Mouse (Mus musculus) lung, embryonic 15.5 days (tissue): ENCODE data around the gene Scamp3. TPM values are rescaled to one million over a fixed set of nuclear protein-coding genes. Genes with fewer than 3 reads are reported as not detected.
"Not testable (repeated sequence)": the region's sequence is repeated elsewhere in the genome, so short reads cannot be mapped to it uniquely, and the experiment has no call there.

Experiments
- ATAC-seq: fragments of 200-750 bp; cut with Nextera tagmentation; 2 replicates; pipeline ENCODE4 v1.8.0; 2017; ENCODE audit warnings: moderate number of reproducible peaks, borderline replicate concordance; ENCODE audit not compliant: low FRiP score, low TSS enrichment; ENCODE audit errors: extremely low read depth
- H3K27ac ChIP-seq: fragments of 300-500 bp; sonication (generic); 2 replicates; pipeline ENCODE4 v1.5.1; 2015; ENCODE audit warnings: moderate library complexity, mild to moderate bottlenecking, inconsistent platforms
- H3K27me3 ChIP-seq: fragments of 300-500 bp; sonication (generic); 2 replicates; pipeline ENCODE4 v1.6.1; 2015; ENCODE audit warnings: inconsistent platforms
- H3K36me3 ChIP-seq: fragments of 300-500 bp; sonication (generic); 2 replicates; pipeline ENCODE4 v1.6.1; 2015; ENCODE audit warnings: inconsistent platforms
- H3K4me1 ChIP-seq: fragments of 300-500 bp; sonication (generic); 2 replicates; pipeline ENCODE4 v1.6.1; 2015; ENCODE audit warnings: inconsistent platforms
- H3K4me2 ChIP-seq: fragments of 300-500 bp; sonication (generic); 2 replicates; pipeline ENCODE4 v1.6.1; 2015; ENCODE audit warnings: inconsistent platforms, mild to moderate bottlenecking, moderate library complexity
- H3K4me3 ChIP-seq: fragments of 300-500 bp; sonication (generic); 2 replicates; pipeline ENCODE4 v1.5.1; 2015; ENCODE audit warnings: mild to moderate bottlenecking, inconsistent platforms
- H3K9ac ChIP-seq: fragments of 300-500 bp; sonication (generic); 2 replicates; pipeline ENCODE4 v1.6.1; 2015; ENCODE audit warnings: inconsistent platforms
- H3K9me3 ChIP-seq: fragments of 300-500 bp; sonication (generic); 2 replicates; pipeline ENCODE4 v1.6.1; 2016; ENCODE audit warnings: inconsistent platforms
- WGBS: fragments of 180-500 bp; shearing (Covaris S2); methylation state at CpG from one replicate; pipeline ENCODE4 v1.1.7; 2015; 5-methylcytosine and 5-hydroxymethylcytosine counted together
- polyA plus RNA-seq: library from polyadenylated mRNA; unstranded; fragments of >200 nt; fragmentation: Nextera tagmentation; extraction: Ambion mirVana; gene quantifications from 2 replicates; pipeline ENCODE4 v1.2.1, GENCODE M21; 2015

Gene Scamp3
- polyA plus RNA-seq, 1 experiment from 2014 or later, result 110 TPM

GRCm38 (mm10) chr3:89147979-89148311 lies 29.3 kb upstream of the Scamp3 start:
- Histone ChIP-seq H3K27me3 (peaks cover 36% of the 10 kb centered on the region), H3K4me3 (peak overlapping the region; percentile 26)
- WGBS, result 13% methylated on average over 15 of the region's 15 CpGs

GRCm38 (mm10) chr3:89148567-89148966 lies 28.7 kb upstream of the Scamp3 start:
- Histone ChIP-seq H3K4me2 (no peak overlapping the region), H3K9ac (no peak overlapping the region), H3K9me3 (no peaks in the 10 kb centered on the region), H3K27me3 (peaks cover 36% of the 10 kb centered on the region), H3K4me3 (no peak overlapping the region), H3K36me3 (no peaks in the 10 kb centered on the region), H3K27ac (no peak overlapping the region), H3K4me1 (peaks cover 6% of the 10 kb centered on the region; the same call in 1 of the 2 replicates)
- 62% methylated on average over 14 of the region's 14 CpGs for WGBS
- ATAC-seq, result no peak

More at GRCm38 (mm10) chr3:89147979-89148311, 29.3 kb upstream of the Scamp3 start:
- Histone ChIP-seq H3K9ac (no peak overlapping the region), H3K27ac (no peak overlapping the region), H3K9me3 (no peaks in the 10 kb centered on the region), H3K36me3 (no peaks in the 10 kb centered on the region), H3K4me2 (peak overlapping the region; percentile 71), H3K4me1 (peaks cover 6% of the 10 kb centered on the region; the same call in 1 of the 2 replicates)
- ATAC-seq, result 0 out of 2 replicates have a peak, but pooled peaks have one; percentile 4

- H3K4me2 ChIP-seq, result no peak overlapping the region
These were observed 25.0 kb upstream of the Scamp3 start for GRCm38 (mm10) chr3:89152084-89152835.

GRCm38 (mm10) chr3:89156951-89157350 lies 20.3 kb upstream of the Scamp3 start:
- Histone ChIP-seq H3K4me1 (peaks cover 16% of the 10 kb centered on the region), H3K27ac (no peak overlapping the region), H3K9ac (no peak overlapping the region), H3K4me3 (no peak overlapping the region), H3K4me2 (no peak overlapping the region), H3K9me3 (no peaks in the 10 kb centered on the region), H3K36me3 (no peaks in the 10 kb centered on the region), H3K27me3 (peaks cover 12% of the 10 kb centered on the region)
- 79% methylated on average over 8 of the region's 8 CpGs for WGBS
- ATAC-seq, result no peak

More at GRCm38 (mm10) chr3:89152084-89152835, 25.0 kb upstream of the Scamp3 start:
- H3K4me1 ChIP-seq, result peaks cover 6% of the 10 kb centered on the region; the same call in 1 of the 2 replicates
- WGBS, result 32% methylated on average over 17 of the region's 17 CpGs
- H3K9ac ChIP-seq, result no peak overlapping the region
- no peaks in the 10 kb centered on the region for H3K9me3 ChIP-seq
- H3K4me3 ChIP-seq, result no peak overlapping the region
- H3K36me3 ChIP-seq, result no peaks in the 10 kb centered on the region
- peaks cover 30% of the 10 kb centered on the region for H3K27me3 ChIP-seq
- ATAC-seq, result no peak; the same call in 1 of the 2 replicates
- no peak overlapping the region for H3K27ac ChIP-seq

GRCm38 (mm10) chr3:89158651-89159050 lies 18.6 kb upstream of the Scamp3 start:
- peaks cover 12% of the 10 kb centered on the region for H3K27me3 ChIP-seq
- WGBS, result 16% methylated on average over 7 of the region's 7 CpGs
- no peaks in the 10 kb centered on the region for H3K36me3 ChIP-seq
- H3K4me2 ChIP-seq, result 0 out of 2 replicates have a peak overlapping the region, but pooled peaks have one; percentile 100
- no peak overlapping the region for H3K9ac ChIP-seq
- H3K4me3 ChIP-seq, result no peak overlapping the region
- no peak overlapping the region for H3K27ac ChIP-seq
- H3K9me3 ChIP-seq, result no peaks in the 10 kb centered on the region
- no peak; the same call in 1 of the 2 replicates for ATAC-seq
- peaks cover 17% of the 10 kb centered on the region for H3K4me1 ChIP-seq

GRCm38 (mm10) chr3:89159211-89159610 lies 18.1 kb upstream of the Scamp3 start:
- H3K4me1 ChIP-seq, result peaks cover 22% of the 10 kb centered on the region
- ATAC-seq, result no peak
- no peaks in the 10 kb centered on the region for H3K36me3 ChIP-seq
- H3K4me2 ChIP-seq, result peak overlapping the region; percentile 100
- no peak overlapping the region for H3K9ac ChIP-seq
- WGBS, result 1% methylated on average over 13 of the region's 13 CpGs
- peaks cover 12% of the 10 kb centered on the region for H3K27me3 ChIP-seq
- H3K27ac ChIP-seq, result no peak overlapping the region
- no peaks in the 10 kb centered on the region for H3K9me3 ChIP-seq
- H3K4me3 ChIP-seq, result peak overlapping the region; percentile 63

GRCm38 (mm10) chr3:89159616-89160344 lies 17.5 kb upstream of the Scamp3 start, which contains the start of gene Hcn3:
TSS of gene Hcn3 (minus strand) at chr3:89160196.
- H3K4me2 ChIP-seq, result peak within 1 kb of the TSS; percentile 100
- H3K9ac ChIP-seq, result peak within 1 kb of the TSS; percentile 42
- H3K9me3 ChIP-seq, result no peaks in the 10 kb centered on the region
- WGBS, result under 1% methylated on average over 58 of the region's 66 CpGs
- ATAC-seq, result peak; percentile 75; the same call in 1 of the 2 replicates
- H3K4me1 ChIP-seq, result peaks cover 22% of the 10 kb centered on the region
- H3K4me3 ChIP-seq, result peak within 1 kb of the TSS; percentile 63
- peaks cover 12% of the 10 kb centered on the region for H3K27me3 ChIP-seq
- no peaks in the 10 kb centered on the region for H3K36me3 ChIP-seq
- no peak within 1 kb of the TSS for H3K27ac ChIP-seq

- H3K9ac ChIP-seq, H3K27ac ChIP-seq, H3K4me2 ChIP-seq, H3K9me3 ChIP-seq, H3K4me3 ChIP-seq, H3K36me3 ChIP-seq, ATAC-seq: not testable (repeated sequence)
- Histone ChIP-seq H3K4me1 (peaks cover 31% of the 10 kb centered on the region), H3K27me3 (peaks cover 12% of the 10 kb centered on the region)
These were observed 16.1 kb upstream of the Scamp3 start for GRCm38 (mm10) chr3:89161207-89161606.

GRCm38 (mm10) chr3:89161786-89162185 lies 15.5 kb upstream of the Scamp3 start:
- Histone ChIP-seq H3K27ac (no peak overlapping the region), H3K4me3 (no peak overlapping the region), H3K9me3 (no peaks in the 10 kb centered on the region), H3K4me1 (peaks cover 36% of the 10 kb centered on the region), H3K9ac (no peak overlapping the region), H3K4me2 (no peak overlapping the region), H3K36me3 (no peaks in the 10 kb centered on the region), H3K27me3 (peaks cover 12% of the 10 kb centered on the region)
- ATAC-seq, result no peak
- WGBS, result 77% methylated on average over 4 of the region's 4 CpGs

GRCm38 (mm10) chr3:89163123-89163522 lies 14.2 kb upstream of the Scamp3 start:
- 83% methylated on average over 1 of the region's 1 CpGs for WGBS
- Histone ChIP-seq H3K27me3 (peaks cover 10% of the 10 kb centered on the region), H3K9me3 (no peaks in the 10 kb centered on the region), H3K4me3 (no peak overlapping the region), H3K9ac (no peak overlapping the region), H3K4me2 (no peak overlapping the region), H3K27ac (no peak overlapping the region), H3K4me1 (peaks cover 38% of the 10 kb centered on the region), H3K36me3 (peaks cover 12% of the 10 kb centered on the region)
- ATAC-seq, result no peak

GRCm38 (mm10) chr3:89163643-89164245 lies 13.5 kb upstream of the Scamp3 start:
- no peak overlapping the region for H3K27ac ChIP-seq
- H3K9me3 ChIP-seq, result no peaks in the 10 kb centered on the region
- peaks cover 19% of the 10 kb centered on the region for H3K36me3 ChIP-seq
- H3K9ac ChIP-seq, result no peak overlapping the region
- peaks cover 38% of the 10 kb centered on the region for H3K4me1 ChIP-seq
- H3K27me3 ChIP-seq, result peaks cover 4% of the 10 kb centered on the region
- no peak for ATAC-seq
- peak overlapping the region; percentile 77 for H3K4me3 ChIP-seq
- WGBS, result 69% methylated on average over 5 of the region's 5 CpGs
- H3K4me2 ChIP-seq, result peak overlapping the region; percentile 66
